Mouse (Mus musculus): ENCODE data around the gene 1190005I06Rik. TPM values are rescaled to one million over a fixed set of nuclear protein-coding genes. Genes with fewer than 3 reads are reported as not detected.

Gene 1190005I06Rik
- polyA plus RNA-seq, 1 experiment: 10.4 TPM

DNA sequence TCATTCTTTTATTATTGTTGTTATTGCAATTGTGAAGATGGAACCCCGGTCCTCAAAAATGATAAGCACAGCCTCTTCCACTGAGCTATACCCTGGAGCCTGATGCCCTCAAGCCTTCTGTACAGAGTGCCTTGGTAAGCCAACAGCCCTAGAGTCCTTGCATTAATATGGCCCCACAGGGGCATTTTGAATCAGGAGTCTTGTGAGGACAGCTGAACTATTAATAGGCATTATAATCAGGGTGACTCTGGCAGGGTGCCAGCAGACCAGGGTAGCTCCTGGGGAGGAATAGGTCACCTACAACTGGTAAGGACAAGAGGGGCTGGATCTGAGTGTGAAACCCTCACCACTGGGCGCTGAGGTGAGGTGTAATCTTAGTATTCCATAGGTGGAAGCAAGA lies 57.5 kb downstream of the 1190005I06Rik start:
- Histone ChIP-seq H3K4me1 (ENCODE audit: control insufficient read depth, insufficient read depth, low read length) (no peaks in the 10 kb centered on the region; the same call in none of the 2 replicates), H3K4me3 (ENCODE audit: control insufficient read depth, low read depth, low read length) (no peak overlapping the region), H3K27ac (ENCODE audit: control insufficient read depth, insufficient read depth, low read depth, low read length) (no peak overlapping the region), H3K27me3 (ENCODE audit: control insufficient read depth, insufficient read depth, low read length) (no peaks in the 10 kb centered on the region), H3K36me3 (ENCODE audit: control insufficient read depth, insufficient read depth, low read length) (no peaks in the 10 kb centered on the region)
- TF ChIP-seq POLR2A (IDR thresholded peaks at IDR 0.05; ENCODE audit: control insufficient read depth, low read depth, low read length) (no peak), CTCF (IDR thresholded peaks at IDR 0.05; ENCODE audit: control insufficient read depth, insufficient read depth, insufficient replicate concordance, low read depth, low read length) (no peak)

DNA sequence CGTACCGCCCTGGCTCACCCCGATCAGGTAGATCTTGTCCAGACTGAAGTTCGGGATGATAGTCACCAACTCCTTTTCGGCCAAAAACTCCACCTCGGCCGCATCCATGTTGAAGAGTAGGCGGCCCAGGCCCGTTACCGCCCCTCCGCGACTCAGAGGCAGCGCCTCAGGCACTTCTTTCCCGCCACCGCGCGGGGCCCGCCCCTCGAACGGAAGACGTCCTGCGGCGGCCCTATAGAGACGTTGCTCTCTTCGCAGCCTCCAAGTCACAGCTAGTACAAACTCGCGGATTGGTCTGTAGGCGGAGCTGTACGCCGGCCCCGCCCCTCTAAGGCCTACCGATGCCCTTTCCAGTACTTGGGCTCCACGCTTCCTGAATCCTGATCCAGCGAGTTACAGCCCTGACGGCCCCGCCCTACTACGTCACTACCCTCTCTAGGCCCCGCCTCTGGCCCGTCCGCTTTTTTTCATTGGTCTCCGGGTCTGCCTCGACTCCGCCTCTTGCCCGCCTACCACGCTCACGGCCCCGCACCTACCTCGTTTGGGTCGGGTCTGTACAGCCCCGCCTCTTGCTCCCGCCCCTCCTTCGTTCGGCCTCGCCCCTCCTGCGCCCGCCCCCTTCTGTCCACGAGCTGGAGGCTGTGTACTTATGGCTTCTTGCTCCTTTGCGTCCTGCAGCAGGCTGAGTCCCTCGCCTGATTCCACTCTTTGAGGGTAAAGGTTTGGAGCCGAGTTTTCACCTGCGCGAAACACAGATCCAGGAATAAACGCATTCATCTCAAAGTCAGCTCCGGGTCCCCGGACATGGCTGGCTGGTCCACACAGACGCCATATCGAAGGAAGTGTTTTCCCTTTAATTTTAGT lies 58.3 kb downstream of the 1190005I06Rik start, which contains the start of gene Gins2:
TSS of gene Gins2 (minus strand) at position 397 of the 864 bp plus-strand sequence.
- Histone ChIP-seq H3K36me3 (ENCODE audit: control insufficient read depth, insufficient read depth, low read length) (no peaks in the 10 kb centered on the region), H3K27me3 (ENCODE audit: control insufficient read depth, insufficient read depth, low read length) (no peaks in the 10 kb centered on the region), H3K4me3 (ENCODE audit: control insufficient read depth, low read depth, low read length) (peak within 1 kb of the TSS; percentile 85), H3K4me1 (ENCODE audit: control insufficient read depth, insufficient read depth, low read length) (no peaks in the 10 kb centered on the region; the same call in none of the 2 replicates), H3K27ac (ENCODE audit: control insufficient read depth, insufficient read depth, low read depth, low read length) (peak within 1 kb of the TSS; percentile 19; the same call in 1 of the 2 replicates)
- TF ChIP-seq CTCF (IDR thresholded peaks at IDR 0.05; ENCODE audit: control insufficient read depth, insufficient read depth, insufficient replicate concordance, low read depth, low read length) (no peak; the same call in 1 of the 2 replicates), POLR2A (IDR thresholded peaks at IDR 0.05; ENCODE audit: control insufficient read depth, low read depth, low read length) (peak; percentile 47; the same call in 1 of the 2 replicates)

DNA sequence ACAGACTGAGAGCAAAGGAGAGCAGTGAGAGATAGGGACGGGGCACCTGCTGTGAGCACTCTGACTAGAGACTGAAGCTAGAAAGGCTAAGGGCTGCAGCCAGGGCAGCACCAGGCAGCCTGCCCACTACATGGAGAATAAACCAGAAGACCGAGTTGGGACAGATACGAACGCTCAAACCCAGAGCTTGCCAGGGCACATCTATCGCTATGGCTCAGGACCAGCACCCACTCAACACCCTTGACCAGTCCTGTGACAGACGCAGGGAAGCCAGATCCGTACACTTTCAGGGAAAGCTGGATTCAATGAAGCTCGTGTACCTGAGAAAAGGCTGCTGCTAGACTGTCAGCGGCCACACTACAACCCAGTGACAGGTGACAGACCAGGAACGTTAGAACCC lies 61.9 kb downstream of the 1190005I06Rik start:
- Histone ChIP-seq H3K27me3 (ENCODE audit: control insufficient read depth, insufficient read depth, low read length) (no peaks in the 10 kb centered on the region), H3K4me3 (ENCODE audit: control insufficient read depth, low read depth, low read length) (no peak overlapping the region), H3K4me1 (ENCODE audit: control insufficient read depth, insufficient read depth, low read length) (no peaks in the 10 kb centered on the region; the same call in none of the 2 replicates), H3K27ac (ENCODE audit: control insufficient read depth, insufficient read depth, low read depth, low read length) (no peak overlapping the region), H3K36me3 (ENCODE audit: control insufficient read depth, insufficient read depth, low read length) (no peaks in the 10 kb centered on the region; the same call in 1 of the 2 replicates)
- TF ChIP-seq POLR2A (IDR thresholded peaks at IDR 0.05; ENCODE audit: control insufficient read depth, low read depth, low read length) (no peak), CTCF (IDR thresholded peaks at IDR 0.05; ENCODE audit: control insufficient read depth, insufficient read depth, insufficient replicate concordance, low read depth, low read length) (no peak)

DNA sequence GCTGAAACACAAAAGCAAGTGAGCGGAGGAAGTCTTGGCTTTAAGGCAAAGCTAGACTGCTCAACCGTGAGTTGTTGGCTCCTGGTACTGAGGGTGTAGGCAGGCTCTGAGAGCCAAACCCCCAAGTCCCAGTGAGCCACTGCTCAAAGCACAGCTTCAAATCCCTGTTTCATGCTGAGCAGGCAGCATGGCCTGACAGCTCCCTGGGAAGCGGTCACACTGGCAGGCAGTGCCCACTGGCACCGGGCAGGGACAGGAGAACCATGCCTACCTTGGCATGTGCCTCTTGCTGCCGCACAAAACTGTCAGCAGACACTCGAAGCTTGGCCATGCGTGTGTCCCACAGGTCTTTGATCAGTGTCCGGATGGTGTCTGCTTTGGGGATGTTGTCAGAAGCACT lies 65.6 kb downstream of the 1190005I06Rik start:
- TF ChIP-seq CTCF (IDR thresholded peaks at IDR 0.05; ENCODE audit: control insufficient read depth, insufficient read depth, insufficient replicate concordance, low read depth, low read length): no peak
- TF ChIP-seq POLR2A (IDR thresholded peaks at IDR 0.05; ENCODE audit: control insufficient read depth, low read depth, low read length): no peak
- Histone ChIP-seq H3K27ac (ENCODE audit: control insufficient read depth, insufficient read depth, low read depth, low read length) (no peak overlapping the region), H3K4me3 (ENCODE audit: control insufficient read depth, low read depth, low read length) (no peak overlapping the region), H3K27me3 (ENCODE audit: control insufficient read depth, insufficient read depth, low read length) (no peaks in the 10 kb centered on the region), H3K4me1 (ENCODE audit: control insufficient read depth, insufficient read depth, low read length) (no peaks in the 10 kb centered on the region), H3K36me3 (ENCODE audit: control insufficient read depth, insufficient read depth, low read length) (no peaks in the 10 kb centered on the region; the same call in 1 of the 2 replicates)

DNA sequence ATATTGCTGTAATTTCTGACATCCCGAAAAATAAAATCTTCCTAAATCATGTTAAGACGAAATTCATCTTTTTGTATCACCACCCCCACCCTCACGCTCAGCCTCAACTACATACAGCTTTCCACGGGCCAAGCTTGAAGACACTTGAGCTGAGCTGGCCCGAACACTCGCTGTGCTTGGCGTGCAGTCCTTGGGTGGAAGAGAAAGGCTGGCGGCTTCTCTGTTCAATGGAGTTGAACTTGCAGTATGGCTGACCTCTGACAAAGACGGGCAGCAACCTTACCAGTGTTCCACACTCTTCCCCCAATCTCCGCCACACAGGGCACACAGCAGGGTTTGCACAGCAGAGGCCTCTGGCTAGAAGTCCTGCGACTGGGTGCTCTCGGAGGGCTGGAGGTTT lies 66.1 kb downstream of the 1190005I06Rik start:
- Histone ChIP-seq H3K36me3 (ENCODE audit: control insufficient read depth, insufficient read depth, low read length) (no peaks in the 10 kb centered on the region; the same call in 1 of the 2 replicates), H3K27me3 (ENCODE audit: control insufficient read depth, insufficient read depth, low read length) (no peaks in the 10 kb centered on the region), H3K4me1 (ENCODE audit: control insufficient read depth, insufficient read depth, low read length) (no peaks in the 10 kb centered on the region), H3K27ac (ENCODE audit: control insufficient read depth, insufficient read depth, low read depth, low read length) (no peak overlapping the region), H3K4me3 (ENCODE audit: control insufficient read depth, low read depth, low read length) (no peak overlapping the region)
- TF ChIP-seq CTCF (IDR thresholded peaks at IDR 0.05; ENCODE audit: control insufficient read depth, insufficient read depth, insufficient replicate concordance, low read depth, low read length): no peak
- no peak for TF ChIP-seq POLR2A (IDR thresholded peaks at IDR 0.05; ENCODE audit: control insufficient read depth, low read depth, low read length)

DNA sequence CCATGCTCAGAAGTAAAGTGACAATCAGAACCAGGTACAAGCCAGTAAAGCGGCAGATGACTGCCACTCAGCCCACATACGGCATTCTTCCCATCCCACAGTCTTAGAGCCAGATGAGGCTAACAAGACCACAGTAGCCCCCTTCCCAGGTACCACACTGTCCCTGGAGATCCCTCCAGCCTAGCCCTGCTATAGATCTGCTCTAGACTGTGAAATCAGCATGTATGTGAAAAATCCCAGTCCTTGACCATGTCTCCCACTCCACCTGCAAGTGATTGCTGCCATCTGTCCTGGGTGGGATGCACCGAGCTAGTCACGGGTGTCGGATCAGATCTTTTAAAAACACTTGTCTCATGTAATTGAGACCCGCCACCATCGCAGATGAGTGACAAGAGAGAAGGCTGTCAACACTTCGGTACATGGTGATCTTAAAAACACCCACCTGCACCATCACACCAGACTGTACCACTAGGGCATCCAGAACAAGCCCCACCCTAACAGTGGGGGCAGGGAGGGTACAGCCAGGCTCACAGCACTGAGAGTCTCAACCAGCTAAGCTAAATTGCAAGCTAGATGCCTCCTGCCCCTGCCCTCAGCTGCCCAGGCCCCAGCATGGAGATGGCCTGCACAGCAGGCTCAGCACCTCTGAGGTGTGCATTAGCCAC lies 67.0 kb downstream of the 1190005I06Rik start:
- no peaks in the 10 kb centered on the region for H3K27me3 ChIP-seq (ENCODE audit: control insufficient read depth, insufficient read depth, low read length)
- no peaks in the 10 kb centered on the region for H3K4me1 ChIP-seq (ENCODE audit: control insufficient read depth, insufficient read depth, low read length)
- no peak for TF ChIP-seq POLR2A (IDR thresholded peaks at IDR 0.05; ENCODE audit: control insufficient read depth, low read depth, low read length)
- no peak for TF ChIP-seq CTCF (IDR thresholded peaks at IDR 0.05; ENCODE audit: control insufficient read depth, insufficient read depth, insufficient replicate concordance, low read depth, low read length)
- no peak overlapping the region for H3K27ac ChIP-seq (ENCODE audit: control insufficient read depth, insufficient read depth, low read depth, low read length)
- no peak overlapping the region for H3K4me3 ChIP-seq (ENCODE audit: control insufficient read depth, low read depth, low read length)
- H3K36me3 ChIP-seq (ENCODE audit: control insufficient read depth, insufficient read depth, low read length): no peaks in the 10 kb centered on the region; the same call in 1 of the 2 replicates

DNA sequence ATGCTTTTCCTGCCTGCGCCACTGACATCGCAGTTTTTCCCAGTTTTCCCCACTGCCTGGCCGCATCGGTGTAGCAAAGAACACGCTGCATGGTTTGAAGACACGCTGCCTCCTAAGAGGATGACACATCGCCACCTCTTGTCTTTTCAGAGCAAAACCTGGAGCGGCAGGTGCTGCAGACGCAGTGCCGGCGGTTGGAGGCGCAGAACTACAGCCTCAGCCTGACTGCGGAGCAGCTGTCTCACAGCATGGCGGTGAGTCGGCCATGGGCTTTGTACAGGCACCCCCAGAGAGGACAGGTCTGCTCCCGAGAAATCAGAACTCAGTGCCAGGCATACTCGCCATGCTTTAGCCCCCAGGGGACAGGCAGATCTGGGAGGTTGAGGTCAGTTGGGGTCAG lies 69.6 kb downstream of the 1190005I06Rik start:
- H3K27me3 ChIP-seq (ENCODE audit: control insufficient read depth, insufficient read depth, low read length): no peaks in the 10 kb centered on the region
- no peaks in the 10 kb centered on the region for H3K4me1 ChIP-seq (ENCODE audit: control insufficient read depth, insufficient read depth, low read length)
- H3K4me3 ChIP-seq (ENCODE audit: control insufficient read depth, low read depth, low read length): no peak overlapping the region
- H3K27ac ChIP-seq (ENCODE audit: control insufficient read depth, insufficient read depth, low read depth, low read length): no peak overlapping the region
- no peaks in the 10 kb centered on the region; the same call in 1 of the 2 replicates for H3K36me3 ChIP-seq (ENCODE audit: control insufficient read depth, insufficient read depth, low read length)
- TF ChIP-seq CTCF (IDR thresholded peaks at IDR 0.05; ENCODE audit: control insufficient read depth, insufficient read depth, insufficient replicate concordance, low read depth, low read length) (no peak), POLR2A (IDR thresholded peaks at IDR 0.05; ENCODE audit: control insufficient read depth, low read depth, low read length) (no peak)
